Mouse (Mus musculus) forebrain, embryonic 15.5 days (tissue): ENCODE results near the gene Myof. TPM values are rescaled to one million over a fixed set of nuclear protein-coding genes. Genes with fewer than 3 reads are reported as not detected.

Source experiments
- ATAC-seq: fragments of 200-750 bp; cut with Nextera tagmentation; replicated peaks from 2 replicates; pipeline ENCODE4 v1.8.0; 2017; ENCODE audit warnings: mild to moderate bottlenecking, moderate TSS enrichment, moderate library complexity
- H3K27ac ChIP-seq: fragments of 300-500 bp; sonication (generic); replicated peaks from 2 replicates; pipeline ENCODE4 v1.5.1; 2015; ENCODE audit warnings: mild to moderate bottlenecking, inconsistent platforms
- H3K27me3 ChIP-seq: fragments of 300-500 bp; sonication (generic); 2 replicates; pipeline ENCODE4 v1.6.1; 2015; ENCODE audit warnings: inconsistent platforms
- H3K36me3 ChIP-seq: fragments of 300-500 bp; sonication (generic); 2 replicates; pipeline ENCODE4 v1.6.1; 2015; ENCODE audit warnings: mild to moderate bottlenecking, inconsistent platforms
- H3K4me1 ChIP-seq: fragments of 300-500 bp; sonication (generic); 2 replicates; pipeline ENCODE4 v1.6.1; 2015; ENCODE audit warnings: inconsistent platforms
- H3K4me2 ChIP-seq: fragments of 300-500 bp; sonication (generic); replicated peaks from 2 replicates; pipeline ENCODE4 v1.6.1; 2015; ENCODE audit warnings: mild to moderate bottlenecking, inconsistent platforms
- H3K4me3 ChIP-seq: fragments of 300-500 bp; sonication (generic); 2 replicates; pipeline ENCODE4 v1.5.1; 2015; ENCODE audit warnings: mild to moderate bottlenecking, inconsistent platforms
- H3K9ac ChIP-seq: fragments of 300-500 bp; sonication (generic); replicated peaks from 2 replicates; pipeline ENCODE4 v1.6.1; 2015; ENCODE audit warnings: mild to moderate bottlenecking, inconsistent platforms
- H3K9me3 ChIP-seq: fragments of 300-500 bp; sonication (generic); 2 replicates; pipeline ENCODE4 v1.6.1; 2016; ENCODE audit warnings: inconsistent platforms
- WGBS: fragments of 180-500 bp; shearing (Covaris S2); methylation state at CpG from one replicate; pipeline ENCODE4 v1.1.7; 2015; ENCODE audit warnings: mixed read lengths; 5-methylcytosine and 5-hydroxymethylcytosine counted together
- polyA plus RNA-seq: library from polyadenylated mRNA; unstranded; fragments of >200 nt; fragmentation: Nextera tagmentation; extraction: Ambion mirVana; gene quantifications from 2 replicates; pipeline ENCODE4 v1.2.1, GENCODE M21; 2015

Myof gene
- polyA plus RNA-seq, 1 experiment from 2014 or later, result 1.4 TPM

- no peak overlapping the region for H3K4me3 ChIP-seq
- no peak for ATAC-seq
- no peaks in the 10 kb centered on the region for H3K9me3 ChIP-seq
- H3K9ac ChIP-seq, result no peak overlapping the region
- H3K4me2 ChIP-seq, result no peak overlapping the region
- H3K27ac ChIP-seq, result no peak overlapping the region
- 47% methylated on average over 5 of the region's 5 CpGs for WGBS
- H3K4me1 ChIP-seq, result 0 out of 2 replicates have a peak, but pooled peaks cover 2% of the 10 kb centered on the region
- no peaks in the 10 kb centered on the region for H3K27me3 ChIP-seq
- no peaks in the 10 kb centered on the region for H3K36me3 ChIP-seq
These were observed 122.3 kb downstream of the Myof start for GRCm38 (mm10) chr19:37921098-37921497.

- Histone ChIP-seq H3K4me3 (no peak overlapping the region), H3K27ac (no peak overlapping the region), H3K36me3 (no peaks in the 10 kb centered on the region), H3K27me3 (no peaks in the 10 kb centered on the region), H3K4me2 (no peak overlapping the region), H3K9me3 (no peaks in the 10 kb centered on the region), H3K9ac (no peak overlapping the region), H3K4me1 (0 out of 2 replicates have a peak, but pooled peaks cover 2% of the 10 kb centered on the region)
- peak; percentile 48 for ATAC-seq
- 32% methylated on average over 12 of the region's 12 CpGs for WGBS
These were observed 124.9 kb downstream of the Myof start for GRCm38 (mm10) chr19:37918515-37918932.

GRCm38 (mm10) chr19:37914261-37914660, 129.1 kb downstream of the Myof start:
- Histone ChIP-seq H3K9me3 (no peaks in the 10 kb centered on the region), H3K4me2 (no peak overlapping the region), H3K4me3 (no peak overlapping the region), H3K27me3 (no peaks in the 10 kb centered on the region), H3K4me1 (peaks cover 6% of the 10 kb centered on the region; the same call in 1 of the 2 replicates), H3K27ac (no peak overlapping the region), H3K9ac (no peak overlapping the region), H3K36me3 (no peaks in the 10 kb centered on the region)
- ATAC-seq, result no peak
- WGBS, result 90% methylated on average over 4 of the region's 4 CpGs

- Histone ChIP-seq H3K27ac (no peak overlapping the region), H3K27me3 (no peaks in the 10 kb centered on the region), H3K9ac (no peak overlapping the region), H3K36me3 (no peaks in the 10 kb centered on the region), H3K4me2 (no peak overlapping the region), H3K9me3 (no peaks in the 10 kb centered on the region), H3K4me1 (peaks cover 13% of the 10 kb centered on the region), H3K4me3 (no peak overlapping the region)
- WGBS, result 73% methylated on average over 6 of the region's 6 CpGs
- ATAC-seq, result no peak
These were observed 130.9 kb downstream of the Myof start for GRCm38 (mm10) chr19:37912501-37912900.

- Histone ChIP-seq H3K4me1 (peaks cover 16% of the 10 kb centered on the region), H3K27me3 (no peaks in the 10 kb centered on the region), H3K4me3 (no peak overlapping the region), H3K27ac (peak overlapping the region; percentile 46; the same call in 1 of the 2 replicates), H3K36me3 (no peaks in the 10 kb centered on the region), H3K4me2 (no peak overlapping the region), H3K9ac (no peak overlapping the region), H3K9me3 (no peaks in the 10 kb centered on the region)
- peak; percentile 57; the same call in 1 of the 2 replicates for ATAC-seq
- 36% methylated on average over 5 of the region's 5 CpGs for WGBS
These were observed 133.5 kb downstream of the Myof start for GRCm38 (mm10) chr19:37909830-37910261.

GRCm38 (mm10) chr19:37907451-37908320, 135.7 kb downstream of the Myof start:
- Histone ChIP-seq H3K9ac (no peak overlapping the region), H3K36me3 (no peaks in the 10 kb centered on the region), H3K27ac (peak overlapping the region; percentile 46), H3K27me3 (no peaks in the 10 kb centered on the region), H3K4me2 (no peak overlapping the region; the same call in 1 of the 2 replicates), H3K9me3 (no peaks in the 10 kb centered on the region), H3K4me1 (peaks cover 16% of the 10 kb centered on the region), H3K4me3 (no peak overlapping the region)
- 29% methylated on average over 17 of the region's 17 CpGs for WGBS
- ATAC-seq, result no peak

GRCm38 (mm10) chr19:37906916-37907315, 136.5 kb downstream of the Myof start:
- no peak overlapping the region for H3K4me3 ChIP-seq
- H3K4me2 ChIP-seq, result no peak overlapping the region
- no peak overlapping the region for H3K9ac ChIP-seq
- H3K36me3 ChIP-seq, result no peaks in the 10 kb centered on the region
- ATAC-seq, result no peak
- no peak overlapping the region for H3K27ac ChIP-seq
- H3K9me3 ChIP-seq, result no peaks in the 10 kb centered on the region
- no peaks in the 10 kb centered on the region for H3K27me3 ChIP-seq
- peaks cover 16% of the 10 kb centered on the region for H3K4me1 ChIP-seq
- 60% methylated on average over 3 of the region's 3 CpGs for WGBS

GRCm38 (mm10) chr19:37896081-37896480, 147.3 kb downstream of the Myof start:
- Histone ChIP-seq H3K36me3 (no peaks in the 10 kb centered on the region), H3K9ac (no peak overlapping the region), H3K4me2 (no peak overlapping the region), H3K4me1 (no peaks in the 10 kb centered on the region), H3K4me3 (no peak overlapping the region), H3K27ac (no peak overlapping the region), H3K9me3 (no peaks in the 10 kb centered on the region), H3K27me3 (no peaks in the 10 kb centered on the region)
- 9% methylated on average over 7 of the region's 7 CpGs for WGBS
- ATAC-seq, result no peak

- ATAC-seq, result no peak
- H3K4me1 ChIP-seq, result no peaks in the 10 kb centered on the region
- H3K27me3 ChIP-seq, result peaks cover 7% of the 10 kb centered on the region; the same call in 1 of the 2 replicates
- H3K9me3 ChIP-seq, result no peaks in the 10 kb centered on the region
- no peak overlapping the region for H3K9ac ChIP-seq
- no peaks in the 10 kb centered on the region for H3K36me3 ChIP-seq
- 89% methylated on average over 2 of the region's 2 CpGs for WGBS
- H3K27ac ChIP-seq, result no peak overlapping the region
- no peak overlapping the region for H3K4me2 ChIP-seq
- no peak overlapping the region for H3K4me3 ChIP-seq
These were observed 152.4 kb downstream of the Myof start for GRCm38 (mm10) chr19:37891006-37891405.

GRCm38 (mm10) chr19:37886355-37887120, 156.8 kb downstream of the Myof start:
- peak overlapping the region; percentile 47 for H3K4me2 ChIP-seq
- H3K27ac ChIP-seq, result no peak overlapping the region
- H3K4me3 ChIP-seq, result peak overlapping the region; percentile 36
- H3K36me3 ChIP-seq, result no peaks in the 10 kb centered on the region
- WGBS, result 14% methylated on average over 15 of the region's 15 CpGs
- peak; percentile 72 for ATAC-seq
- peak overlapping the region; percentile 41 for H3K9ac ChIP-seq
- H3K4me1 ChIP-seq, result peaks cover under 1% of the 10 kb centered on the region; the same call in 1 of the 2 replicates
- peaks cover 51% of the 10 kb centered on the region for H3K27me3 ChIP-seq
- no peaks in the 10 kb centered on the region for H3K9me3 ChIP-seq

GRCm38 (mm10) chr19:37881431-37882081, 161.8 kb downstream of the Myof start:
- 1% methylated on average over 9 of the region's 9 CpGs for WGBS
- ATAC-seq, result no peak

More at GRCm38 (mm10) chr19:37881431-37882081, 161.8 kb downstream of the Myof start:
- H3K9me3 ChIP-seq, result no peaks in the 10 kb centered on the region
- peaks cover 17% of the 10 kb centered on the region for H3K4me1 ChIP-seq
- H3K4me3 ChIP-seq, result no peak overlapping the region
- H3K27ac ChIP-seq, result no peak overlapping the region
- no peaks in the 10 kb centered on the region for H3K36me3 ChIP-seq
- peaks cover 88% of the 10 kb centered on the region for H3K27me3 ChIP-seq
- no peak overlapping the region for H3K9ac ChIP-seq
- H3K4me2 ChIP-seq, result no peak overlapping the region
